Mouse (Mus musculus): Measurements from ENCODE around the gene Scaf8. TPM values are rescaled to one million over a fixed set of nuclear protein-coding genes. Genes with fewer than 3 reads are reported as not detected.

Gene Scaf8
- polyA plus RNA-seq, 1 experiment from 2014 or later, result 27.7 TPM

- Histone ChIP-seq H3K36me3 (ENCODE audit: control insufficient read depth, insufficient read depth, low read length) (no peaks in the 10 kb centered on the region; the same call in 1 of the 2 replicates), H3K4me1 (replicated peaks; ENCODE audit: control insufficient read depth, insufficient read depth, low read length) (no peaks in the 10 kb centered on the region), H3K27me3 (ENCODE audit: control insufficient read depth, insufficient read depth, low read length) (no peaks in the 10 kb centered on the region), H3K4me2 (ENCODE audit: low read depth, low read length, severe bottlenecking) (no peak overlapping the region), H3K4me3 (ENCODE audit: low read depth, low read length) (no peak overlapping the region), H3K9me3 (ENCODE audit: control insufficient read depth, low read length) (no peaks in the 10 kb centered on the region), H3K9ac (ENCODE audit: low read length) (no peak overlapping the region), H3K27ac (ENCODE audit: low read depth, low read length) (no peak overlapping the region)
- no peak for DNase-seq (ENCODE audit: low spot score)
- 90% methylated on average over 2 of the region's 2 CpGs for WGBS
- ATAC-seq (replicated peaks; ENCODE audit: low FRiP score), result no peak
These were observed 92.0 kb downstream of the Scaf8 start for GRCm38 (mm10) chr17:3206527-3207398.

GRCm38 (mm10) chr17:3207529-3208240, 92.9 kb downstream of the Scaf8 start:
- Histone ChIP-seq H3K9me3 (ENCODE audit: control insufficient read depth, low read length) (no peaks in the 10 kb centered on the region), H3K4me3 (ENCODE audit: low read depth, low read length) (no peak overlapping the region), H3K4me1 (replicated peaks; ENCODE audit: control insufficient read depth, insufficient read depth, low read length) (no peaks in the 10 kb centered on the region), H3K9ac (ENCODE audit: low read length) (no peak overlapping the region), H3K36me3 (ENCODE audit: control insufficient read depth, insufficient read depth, low read length) (no peaks in the 10 kb centered on the region; the same call in 1 of the 2 replicates), H3K27ac (ENCODE audit: low read depth, low read length) (no peak overlapping the region), H3K4me2 (ENCODE audit: low read depth, low read length, severe bottlenecking) (no peak overlapping the region), H3K27me3 (ENCODE audit: control insufficient read depth, insufficient read depth, low read length) (no peaks in the 10 kb centered on the region)
- DNase-seq (ENCODE audit: low spot score) (no peak), ATAC-seq (replicated peaks; ENCODE audit: low FRiP score) (no peak)
- WGBS, result 89% methylated on average over 6 of the region's 6 CpGs

DNA sequence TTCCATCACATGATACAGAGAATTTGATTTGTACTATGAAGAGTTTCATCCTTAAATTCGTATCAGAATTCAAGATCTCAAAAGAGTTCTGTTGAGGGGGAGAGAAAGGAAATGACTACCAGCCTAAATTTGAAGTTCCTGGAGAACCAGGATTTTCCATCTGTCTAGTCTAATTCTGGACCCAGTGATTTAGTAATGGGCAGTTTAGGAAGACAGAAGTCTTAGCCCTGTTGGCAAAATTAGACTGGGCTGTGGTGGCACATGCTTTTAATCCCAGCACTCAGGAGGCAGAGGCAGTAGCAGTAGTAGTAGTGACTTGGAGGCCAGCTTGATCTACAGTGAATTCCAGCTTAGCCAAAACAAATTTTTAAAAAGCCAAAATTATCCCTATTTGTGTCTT, 93.7 kb downstream of the Scaf8 start:
- H3K9ac ChIP-seq (ENCODE audit: low read length), result no peak overlapping the region
- ATAC-seq (replicated peaks; ENCODE audit: low FRiP score), result no peak
- no peak overlapping the region for H3K4me2 ChIP-seq (ENCODE audit: low read depth, low read length, severe bottlenecking)
- no peaks in the 10 kb centered on the region for H3K9me3 ChIP-seq (ENCODE audit: control insufficient read depth, low read length)
- H3K27ac ChIP-seq (ENCODE audit: low read depth, low read length), result no peak overlapping the region
- no peak overlapping the region for H3K4me3 ChIP-seq (ENCODE audit: low read depth, low read length)
- WGBS, result 86% methylated on average over 1 of the region's 1 CpGs
- no peaks in the 10 kb centered on the region for H3K27me3 ChIP-seq (ENCODE audit: control insufficient read depth, insufficient read depth, low read length)
- H3K36me3 ChIP-seq (ENCODE audit: control insufficient read depth, insufficient read depth, low read length), result no peaks in the 10 kb centered on the region; the same call in 1 of the 2 replicates
- DNase-seq (ENCODE audit: low spot score), result no peak
- H3K4me1 ChIP-seq (replicated peaks; ENCODE audit: control insufficient read depth, insufficient read depth, low read length), result no peaks in the 10 kb centered on the region

DNA sequence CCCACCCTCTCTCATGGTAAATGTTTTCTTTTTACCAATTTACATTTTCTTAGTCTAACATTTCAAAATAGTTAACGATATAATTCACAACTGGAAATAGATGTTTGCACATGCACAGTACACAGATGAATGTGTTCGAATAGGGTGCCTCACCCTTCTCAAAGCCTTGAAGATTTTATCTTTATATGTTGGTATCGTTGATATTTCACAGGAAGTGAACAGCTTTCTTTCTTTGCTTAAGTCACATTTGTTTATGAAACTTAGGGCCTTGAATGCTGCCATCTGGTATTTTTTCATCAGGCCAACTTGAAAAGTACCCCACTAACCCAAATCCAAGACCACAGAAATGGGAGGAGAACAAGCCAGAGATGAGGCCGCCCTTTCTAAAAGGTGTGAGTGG, 94.8 kb downstream of the Scaf8 start:
- no peak for DNase-seq (ENCODE audit: low spot score)
- 93% methylated on average over 4 of the region's 4 CpGs for WGBS
- Histone ChIP-seq H3K27me3 (ENCODE audit: control insufficient read depth, insufficient read depth, low read length) (no peaks in the 10 kb centered on the region), H3K9ac (ENCODE audit: low read length) (no peak overlapping the region), H3K4me2 (ENCODE audit: low read depth, low read length, severe bottlenecking) (no peak overlapping the region), H3K36me3 (ENCODE audit: control insufficient read depth, insufficient read depth, low read length) (no peaks in the 10 kb centered on the region; the same call in 1 of the 2 replicates), H3K9me3 (ENCODE audit: control insufficient read depth, low read length) (no peaks in the 10 kb centered on the region), H3K4me1 (replicated peaks; ENCODE audit: control insufficient read depth, insufficient read depth, low read length) (no peaks in the 10 kb centered on the region), H3K4me3 (ENCODE audit: low read depth, low read length) (no peak overlapping the region), H3K27ac (ENCODE audit: low read depth, low read length) (no peak overlapping the region)
- no peak for ATAC-seq (replicated peaks; ENCODE audit: low FRiP score)

DNA sequence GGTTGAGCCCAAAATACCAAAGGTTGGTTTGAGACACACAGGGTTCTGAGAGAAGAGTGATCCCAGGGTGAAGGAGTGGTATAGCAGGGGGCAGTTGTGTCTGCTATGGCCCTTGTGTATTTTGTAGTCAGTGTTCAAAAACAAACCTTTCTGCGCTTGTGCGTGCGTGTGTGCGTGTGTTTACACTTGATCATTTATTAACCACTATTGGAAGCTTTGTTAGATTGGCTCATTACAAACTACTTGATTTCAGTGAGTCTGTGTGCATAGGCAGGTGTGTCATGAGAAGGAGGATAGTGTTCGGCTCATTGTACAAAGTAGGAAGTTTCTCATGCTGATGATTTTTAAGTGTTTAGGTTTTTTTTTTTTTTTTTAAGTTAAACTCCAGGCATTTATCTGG, 95.4 kb downstream of the Scaf8 start:
- DNase-seq (ENCODE audit: low spot score), result no peak
- Histone ChIP-seq H3K9ac (ENCODE audit: low read length) (no peak overlapping the region), H3K27ac (ENCODE audit: low read depth, low read length) (no peak overlapping the region), H3K9me3 (ENCODE audit: control insufficient read depth, low read length) (no peaks in the 10 kb centered on the region), H3K4me2 (ENCODE audit: low read depth, low read length, severe bottlenecking) (no peak overlapping the region), H3K4me1 (replicated peaks; ENCODE audit: control insufficient read depth, insufficient read depth, low read length) (no peaks in the 10 kb centered on the region), H3K27me3 (ENCODE audit: control insufficient read depth, insufficient read depth, low read length) (no peaks in the 10 kb centered on the region), H3K36me3 (ENCODE audit: control insufficient read depth, insufficient read depth, low read length) (no peaks in the 10 kb centered on the region; the same call in 1 of the 2 replicates), H3K4me3 (ENCODE audit: low read depth, low read length) (no peak overlapping the region)
- 96% methylated on average over 5 of the region's 5 CpGs for WGBS
- ATAC-seq (replicated peaks; ENCODE audit: low FRiP score), result no peak

GRCm38 (mm10) chr17:3212105-3212504, 97.3 kb downstream of the Scaf8 start:
- Histone ChIP-seq H3K4me1 (replicated peaks; ENCODE audit: control insufficient read depth, insufficient read depth, low read length) (no peaks in the 10 kb centered on the region), H3K4me2 (ENCODE audit: low read depth, low read length, severe bottlenecking) (no peak overlapping the region), H3K36me3 (ENCODE audit: control insufficient read depth, insufficient read depth, low read length) (no peaks in the 10 kb centered on the region; the same call in 1 of the 2 replicates), H3K9me3 (ENCODE audit: control insufficient read depth, low read length) (no peaks in the 10 kb centered on the region), H3K9ac (ENCODE audit: low read length) (no peak overlapping the region), H3K4me3 (ENCODE audit: low read depth, low read length) (no peak overlapping the region), H3K27ac (ENCODE audit: low read depth, low read length) (no peak overlapping the region), H3K27me3 (ENCODE audit: control insufficient read depth, insufficient read depth, low read length) (no peaks in the 10 kb centered on the region)
- WGBS, result 90% methylated on average over 4 of the region's 4 CpGs
- ATAC-seq (replicated peaks; ENCODE audit: low FRiP score) (no peak), DNase-seq (ENCODE audit: low spot score) (no peak)

DNA sequence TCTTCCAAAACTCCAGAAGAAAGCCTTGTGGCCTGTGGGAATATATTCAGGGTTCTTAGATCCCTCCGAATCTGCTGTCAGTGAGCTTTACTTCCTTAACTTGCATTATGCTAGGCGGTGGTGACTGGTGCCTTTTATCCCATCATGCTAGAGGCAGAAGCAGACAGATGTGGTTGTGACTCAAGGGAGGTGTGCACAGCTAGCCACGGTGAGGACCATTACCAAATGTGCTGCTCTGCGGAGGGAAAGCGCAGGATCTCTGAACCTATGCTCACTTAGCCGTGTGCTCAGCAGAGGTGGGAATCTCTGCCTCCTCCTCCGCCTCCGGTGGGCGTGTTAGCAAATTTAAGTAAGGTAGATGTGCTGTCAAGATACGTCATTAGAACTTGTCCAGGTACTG, 98.1 kb downstream of the Scaf8 start:
- H3K4me3 ChIP-seq (ENCODE audit: low read depth, low read length), result no peak overlapping the region
- ATAC-seq (replicated peaks; ENCODE audit: low FRiP score), result no peak
- H3K27me3 ChIP-seq (ENCODE audit: control insufficient read depth, insufficient read depth, low read length), result no peaks in the 10 kb centered on the region
- WGBS, result 95% methylated on average over 10 of the region's 10 CpGs
- H3K9ac ChIP-seq (ENCODE audit: low read length), result no peak overlapping the region
- no peaks in the 10 kb centered on the region; the same call in 1 of the 2 replicates for H3K36me3 ChIP-seq (ENCODE audit: control insufficient read depth, insufficient read depth, low read length)
- H3K4me1 ChIP-seq (replicated peaks; ENCODE audit: control insufficient read depth, insufficient read depth, low read length), result no peaks in the 10 kb centered on the region
- no peak overlapping the region for H3K27ac ChIP-seq (ENCODE audit: low read depth, low read length)
- no peak overlapping the region for H3K4me2 ChIP-seq (ENCODE audit: low read depth, low read length, severe bottlenecking)
- H3K9me3 ChIP-seq (ENCODE audit: control insufficient read depth, low read length), result no peaks in the 10 kb centered on the region
- DNase-seq (ENCODE audit: low spot score), result no peak

DNA sequence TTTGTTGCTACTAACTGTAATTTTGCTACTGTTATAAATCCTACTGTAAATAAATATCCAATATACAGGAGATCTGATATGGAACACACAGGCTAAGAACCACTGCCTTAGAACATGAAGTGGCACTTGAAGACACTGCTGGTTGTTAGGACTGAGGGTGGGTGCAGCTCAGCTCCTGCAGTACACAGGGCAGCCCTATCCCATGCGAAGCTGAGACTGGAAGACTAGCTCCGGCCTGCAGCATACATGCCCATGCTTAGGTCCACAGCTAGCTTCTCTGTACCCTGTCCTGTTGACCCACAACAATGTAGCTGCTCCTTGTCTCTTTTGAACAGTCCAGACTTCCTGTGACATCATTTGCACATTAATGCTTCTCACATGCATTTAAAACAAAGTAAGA, 100.1 kb downstream of the Scaf8 start:
- ATAC-seq (replicated peaks; ENCODE audit: low FRiP score) (no peak), DNase-seq (ENCODE audit: low spot score) (no peak)
- WGBS, result 93% methylated on average over 2 of the region's 2 CpGs
- Histone ChIP-seq H3K9ac (ENCODE audit: low read length) (no peak overlapping the region), H3K4me2 (ENCODE audit: low read depth, low read length, severe bottlenecking) (no peak overlapping the region), H3K27ac (ENCODE audit: low read depth, low read length) (no peak overlapping the region), H3K4me3 (ENCODE audit: low read depth, low read length) (no peak overlapping the region), H3K36me3 (ENCODE audit: control insufficient read depth, insufficient read depth, low read length) (no peaks in the 10 kb centered on the region; the same call in 1 of the 2 replicates), H3K9me3 (ENCODE audit: control insufficient read depth, low read length) (no peaks in the 10 kb centered on the region), H3K4me1 (replicated peaks; ENCODE audit: control insufficient read depth, insufficient read depth, low read length) (no peaks in the 10 kb centered on the region), H3K27me3 (ENCODE audit: control insufficient read depth, insufficient read depth, low read length) (no peaks in the 10 kb centered on the region)

All from forebrain, embryonic 11.5 days (tissue).